Mouse (Mus musculus): ENCODE results near the gene Kcnk4. TPM values are rescaled to one million over a fixed set of nuclear protein-coding genes. Genes with fewer than 3 reads are reported as not detected.

Gene Kcnk4
- polyA plus RNA-seq, 1 experiment, result 0.17 TPM

DNA sequence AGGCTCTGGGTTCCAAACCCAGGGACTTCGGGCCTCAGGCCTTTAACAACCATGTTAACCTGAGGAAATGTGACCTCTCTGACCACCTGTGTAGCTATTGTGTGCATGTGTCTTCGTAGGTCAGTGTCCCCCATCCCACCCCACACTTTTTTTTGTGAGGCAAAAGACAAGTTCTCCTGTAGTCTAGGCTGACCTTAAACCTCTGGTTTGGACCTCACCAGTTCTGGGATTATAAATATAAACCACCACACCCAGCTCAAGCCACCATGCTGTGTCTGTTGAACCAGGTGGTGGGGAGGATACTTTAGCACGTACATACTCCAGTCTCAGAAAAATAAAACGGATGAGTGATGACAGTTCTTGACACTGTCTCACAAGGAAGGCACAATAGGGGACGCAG, 15.6 kb upstream of the Kcnk4 start:
- no peak for DNase-seq
- H3K4me3 ChIP-seq (replicated peaks; ENCODE audit: extremely low read depth, low read depth, low read length), result no peak overlapping the region

DNA sequence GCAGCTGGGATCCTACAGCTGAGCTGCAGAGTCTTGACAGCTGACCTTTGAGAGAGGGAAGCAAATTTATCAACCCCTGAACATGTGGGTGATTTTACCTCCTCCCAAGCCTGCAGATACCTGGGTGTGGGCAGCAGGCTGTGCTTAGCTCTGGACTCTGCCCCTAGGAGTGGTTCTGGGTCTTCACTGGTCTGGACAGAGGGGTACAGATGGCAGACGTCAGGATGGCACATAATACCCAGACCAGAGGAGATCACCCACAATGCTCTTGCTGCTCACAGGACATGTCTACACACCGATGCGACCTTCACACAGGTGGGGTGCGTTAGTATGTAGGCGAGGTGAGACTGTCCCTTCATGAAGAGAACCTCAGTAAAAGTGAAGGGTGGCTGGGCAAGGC, 15.2 kb upstream of the Kcnk4 start:
- no peak overlapping the region for H3K4me3 ChIP-seq (replicated peaks; ENCODE audit: extremely low read depth, low read depth, low read length)
- WGBS, result 85% methylated on average over 5 of the region's 5 CpGs
- H3K4me1 ChIP-seq (ENCODE audit: control insufficient read depth, insufficient read depth, low read length), result peaks cover 11% of the 10 kb centered on the region
- DNase-seq, result no peak
- TF ChIP-seq CTCF (IDR thresholded peaks at IDR 0.05; ENCODE audit: insufficient read depth, low read length) (no peak), POLR2A (IDR thresholded peaks at IDR 0.05; ENCODE audit: borderline replicate concordance, extremely low read depth, low read depth, low read length) (no peak)

More for the DNA sequence above, 15.6 kb upstream of the Kcnk4 start:
- H3K4me1 ChIP-seq (ENCODE audit: control insufficient read depth, insufficient read depth, low read length), result peaks cover 11% of the 10 kb centered on the region
- WGBS, result 51% methylated on average over 5 of the region's 5 CpGs
- TF ChIP-seq CTCF (IDR thresholded peaks at IDR 0.05; ENCODE audit: insufficient read depth, low read length) (no peak), POLR2A (IDR thresholded peaks at IDR 0.05; ENCODE audit: borderline replicate concordance, extremely low read depth, low read depth, low read length) (no peak)

DNA sequence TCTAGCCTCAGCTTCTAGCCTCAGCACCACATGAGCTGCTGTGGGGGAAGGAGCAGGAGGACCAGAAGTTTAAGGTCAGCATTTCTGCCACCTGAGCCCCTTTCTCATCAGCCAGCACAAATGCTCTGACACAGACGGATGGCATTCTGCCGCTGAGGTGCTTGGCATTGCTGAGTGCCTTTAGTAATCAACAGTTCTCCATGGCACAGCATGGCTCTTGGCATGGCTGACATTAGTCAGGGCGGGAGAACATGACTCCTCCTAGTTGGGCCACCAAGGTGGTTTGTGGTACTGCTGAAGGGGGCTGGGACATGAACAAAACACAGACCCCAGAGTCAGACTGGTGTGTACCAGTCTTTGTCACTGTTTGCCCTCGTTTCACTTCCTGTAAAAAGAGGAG, 13.9 kb upstream of the Kcnk4 start:
- Histone ChIP-seq H3K4me3 (replicated peaks; ENCODE audit: extremely low read depth, low read depth, low read length) (no peak overlapping the region), H3K4me1 (ENCODE audit: control insufficient read depth, insufficient read depth, low read length) (peaks cover 5% of the 10 kb centered on the region)
- no peak for DNase-seq
- 66% methylated on average over 4 of the region's 4 CpGs for WGBS
- TF ChIP-seq POLR2A (IDR thresholded peaks at IDR 0.05; ENCODE audit: borderline replicate concordance, extremely low read depth, low read depth, low read length), result no peak
- TF ChIP-seq CTCF (IDR thresholded peaks at IDR 0.05; ENCODE audit: insufficient read depth, low read length), result no peak

DNA sequence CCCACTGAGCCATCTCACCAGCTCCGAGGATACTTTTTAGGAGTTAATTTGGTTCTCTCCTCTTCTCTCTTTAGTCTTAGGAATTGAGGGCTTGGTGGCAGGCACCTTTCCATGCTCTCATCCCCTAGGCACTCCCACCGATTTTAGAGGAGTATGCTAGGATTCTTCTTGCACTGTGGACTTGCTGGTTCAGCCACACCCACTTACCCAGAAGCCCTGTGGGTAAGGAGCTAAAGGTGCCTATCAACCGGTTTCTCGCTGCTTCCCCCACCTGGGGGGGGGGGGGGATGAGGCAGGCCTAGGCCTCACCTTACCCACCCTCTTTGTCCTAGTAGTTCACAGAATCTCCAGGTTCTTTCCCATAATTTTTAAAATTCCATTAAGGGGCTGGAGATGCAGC, 13.4 kb upstream of the Kcnk4 start:
- peaks cover 3% of the 10 kb centered on the region for H3K4me1 ChIP-seq (ENCODE audit: control insufficient read depth, insufficient read depth, low read length)
- WGBS, result 66% methylated on average over 4 of the region's 4 CpGs
- no peak overlapping the region for H3K4me3 ChIP-seq (replicated peaks; ENCODE audit: extremely low read depth, low read depth, low read length)
- DNase-seq, result no peak
- TF ChIP-seq CTCF (IDR thresholded peaks at IDR 0.05; ENCODE audit: insufficient read depth, low read length) (no peak), POLR2A (IDR thresholded peaks at IDR 0.05; ENCODE audit: borderline replicate concordance, extremely low read depth, low read depth, low read length) (no peak)

DNA sequence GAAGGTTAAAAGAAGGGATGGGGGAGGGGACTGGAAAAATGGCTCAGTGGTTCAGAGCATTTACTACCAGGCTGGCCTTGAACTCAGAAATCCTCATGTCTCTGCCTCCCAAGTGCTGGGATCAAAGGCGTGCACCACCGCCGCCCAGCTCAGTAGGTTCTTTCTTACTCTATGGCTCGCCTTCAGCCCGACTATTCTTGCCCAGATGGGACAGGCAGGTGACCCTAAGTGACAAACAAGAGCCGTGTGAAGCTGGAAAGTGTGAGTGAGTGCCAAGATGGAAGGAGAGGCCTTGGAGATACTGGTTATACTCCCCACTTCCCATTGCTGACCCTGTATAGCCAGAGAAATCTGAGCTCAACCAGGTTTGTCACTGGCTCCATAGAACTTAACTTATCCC, 9.4 kb upstream of the Kcnk4 start:
- TF ChIP-seq CTCF (IDR thresholded peaks at IDR 0.05; ENCODE audit: insufficient read depth, low read length), result no peak
- TF ChIP-seq POLR2A (IDR thresholded peaks at IDR 0.05; ENCODE audit: borderline replicate concordance, extremely low read depth, low read depth, low read length), result no peak
- no peak for DNase-seq
- 92% methylated on average over 6 of the region's 6 CpGs for WGBS
- Histone ChIP-seq H3K4me1 (ENCODE audit: control insufficient read depth, insufficient read depth, low read length) (peaks cover 7% of the 10 kb centered on the region; the same call in 1 of the 2 replicates), H3K4me3 (replicated peaks; ENCODE audit: extremely low read depth, low read depth, low read length) (no peak overlapping the region)

DNA sequence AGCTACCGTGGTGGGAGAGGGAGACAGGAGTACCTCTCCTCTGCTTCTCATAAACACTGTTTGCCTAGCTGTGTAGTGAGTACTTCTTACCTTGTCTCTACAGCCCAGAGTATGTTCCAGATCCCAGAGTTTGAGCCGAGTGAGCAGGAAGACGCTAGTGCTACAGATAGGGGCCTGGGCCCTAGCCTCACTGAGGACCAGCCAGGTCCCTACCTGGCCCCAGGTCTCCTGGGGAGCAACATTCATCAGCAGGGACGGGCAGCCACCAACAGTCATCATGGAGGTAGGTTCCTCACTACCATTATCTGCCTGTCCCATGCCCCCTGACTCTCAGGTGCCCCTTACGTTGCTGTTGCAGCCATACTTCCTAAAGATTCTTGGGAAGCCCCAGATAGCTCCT, 8.4 kb upstream of the Kcnk4 start:
- DNase-seq, result no peak
- 24% methylated on average over 5 of the region's 5 CpGs for WGBS
- peaks cover 7% of the 10 kb centered on the region; the same call in 1 of the 2 replicates for H3K4me1 ChIP-seq (ENCODE audit: control insufficient read depth, insufficient read depth, low read length)
- TF ChIP-seq POLR2A (IDR thresholded peaks at IDR 0.05; ENCODE audit: borderline replicate concordance, extremely low read depth, low read depth, low read length), result no peak
- no peak for TF ChIP-seq CTCF (IDR thresholded peaks at IDR 0.05; ENCODE audit: insufficient read depth, low read length)
- H3K4me3 ChIP-seq (replicated peaks; ENCODE audit: extremely low read depth, low read depth, low read length), result peak overlapping the region; percentile 75

DNA sequence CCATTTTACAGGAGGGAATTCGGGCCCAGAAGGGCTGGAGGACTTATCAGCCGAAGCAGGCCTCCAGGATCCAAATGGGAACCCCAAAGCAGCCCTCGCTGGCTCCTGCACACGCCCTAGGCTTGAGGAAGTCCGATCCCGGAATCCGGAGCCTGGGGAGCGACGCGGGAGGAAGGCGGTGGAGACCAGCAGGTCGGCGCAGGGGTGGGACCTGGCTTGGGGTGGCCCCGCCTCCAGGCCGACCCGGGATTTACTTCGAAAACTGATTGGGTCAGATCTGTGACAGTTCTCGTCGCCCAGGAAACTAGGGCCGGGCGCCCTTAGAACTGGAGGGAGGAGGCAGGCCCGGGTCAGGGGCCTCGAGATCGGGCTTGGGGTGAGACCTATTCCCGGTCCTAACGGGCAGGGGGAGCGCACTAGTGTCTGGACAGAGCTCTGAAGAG, 8.0 kb upstream of the Kcnk4 start, which contains the start of gene Gpr137:
Gpr137 (minus strand) TSS at position 232 of the 443 bp plus-strand sequence.
- peak; percentile 87 for TF ChIP-seq POLR2A (IDR thresholded peaks at IDR 0.05; ENCODE audit: borderline replicate concordance, extremely low read depth, low read depth, low read length)
- no peak for TF ChIP-seq CTCF (IDR thresholded peaks at IDR 0.05; ENCODE audit: insufficient read depth, low read length)
- peak; percentile 92 for DNase-seq
- Histone ChIP-seq H3K4me3 (replicated peaks; ENCODE audit: extremely low read depth, low read depth, low read length) (peak within 1 kb of the TSS; percentile 99), H3K4me1 (ENCODE audit: control insufficient read depth, insufficient read depth, low read length) (peaks cover 7% of the 10 kb centered on the region; the same call in 1 of the 2 replicates)
- under 1% methylated on average over 27 of the region's 27 CpGs for WGBS

DNA sequence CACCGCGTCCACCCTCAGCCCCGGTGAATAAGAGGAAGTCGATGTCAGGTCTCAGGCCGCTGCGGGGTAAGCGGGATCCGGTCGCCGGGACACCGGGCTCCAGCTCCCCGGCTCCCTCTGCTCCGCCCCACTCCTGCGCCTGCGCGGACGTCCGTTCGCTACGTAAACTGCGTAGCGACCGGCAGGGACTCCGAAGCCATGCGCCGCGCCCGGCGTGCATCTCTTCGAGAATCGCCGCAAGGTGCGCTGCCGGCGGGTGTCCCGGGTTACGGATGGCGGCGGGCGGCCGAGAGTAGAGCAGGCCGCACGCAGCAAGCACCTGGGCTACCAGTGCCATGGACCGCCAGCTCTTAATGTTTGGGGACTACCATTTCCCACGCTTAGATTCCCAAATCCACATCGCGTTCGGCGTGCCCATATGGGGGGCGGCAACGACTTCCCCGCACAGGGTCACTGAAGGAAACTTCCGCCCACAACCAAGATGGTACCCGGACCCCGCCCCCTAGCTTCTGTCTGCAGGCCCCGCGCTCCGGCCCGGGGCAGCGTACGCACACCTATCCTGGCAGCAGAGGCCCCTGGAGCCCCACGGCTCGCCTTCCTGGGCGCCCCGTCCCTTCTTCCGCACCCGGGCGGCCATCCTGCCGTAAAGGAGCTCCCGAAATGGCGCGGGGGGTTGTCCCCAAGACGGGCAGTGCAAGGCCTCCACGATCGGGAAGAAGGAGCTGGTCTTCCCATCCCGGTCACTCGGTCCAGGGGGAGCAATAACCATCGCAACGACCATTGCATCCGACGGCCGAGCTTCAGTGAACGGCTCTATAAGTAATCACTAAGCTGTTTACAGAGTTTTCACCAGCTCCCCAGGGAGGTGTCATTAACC, 7.3 kb upstream of the Kcnk4 start, which contains the start of gene Bad:
Bad (plus strand) TSS at position 490 of the 877 bp plus-strand sequence.
- peaks cover 7% of the 10 kb centered on the region; the same call in 1 of the 2 replicates for H3K4me1 ChIP-seq (ENCODE audit: control insufficient read depth, insufficient read depth, low read length)
- H3K4me3 ChIP-seq (replicated peaks; ENCODE audit: extremely low read depth, low read depth, low read length), result peak within 1 kb of the TSS; percentile 99
- DNase-seq, result peak; percentile 96
- under 1% methylated on average over 83 of the region's 83 CpGs for WGBS
- no peak for TF ChIP-seq CTCF (IDR thresholded peaks at IDR 0.05; ENCODE audit: insufficient read depth, low read length)
- TF ChIP-seq POLR2A (IDR thresholded peaks at IDR 0.05; ENCODE audit: borderline replicate concordance, extremely low read depth, low read depth, low read length), result peak; percentile 49; the same call in 1 of the 2 replicates

DNA sequence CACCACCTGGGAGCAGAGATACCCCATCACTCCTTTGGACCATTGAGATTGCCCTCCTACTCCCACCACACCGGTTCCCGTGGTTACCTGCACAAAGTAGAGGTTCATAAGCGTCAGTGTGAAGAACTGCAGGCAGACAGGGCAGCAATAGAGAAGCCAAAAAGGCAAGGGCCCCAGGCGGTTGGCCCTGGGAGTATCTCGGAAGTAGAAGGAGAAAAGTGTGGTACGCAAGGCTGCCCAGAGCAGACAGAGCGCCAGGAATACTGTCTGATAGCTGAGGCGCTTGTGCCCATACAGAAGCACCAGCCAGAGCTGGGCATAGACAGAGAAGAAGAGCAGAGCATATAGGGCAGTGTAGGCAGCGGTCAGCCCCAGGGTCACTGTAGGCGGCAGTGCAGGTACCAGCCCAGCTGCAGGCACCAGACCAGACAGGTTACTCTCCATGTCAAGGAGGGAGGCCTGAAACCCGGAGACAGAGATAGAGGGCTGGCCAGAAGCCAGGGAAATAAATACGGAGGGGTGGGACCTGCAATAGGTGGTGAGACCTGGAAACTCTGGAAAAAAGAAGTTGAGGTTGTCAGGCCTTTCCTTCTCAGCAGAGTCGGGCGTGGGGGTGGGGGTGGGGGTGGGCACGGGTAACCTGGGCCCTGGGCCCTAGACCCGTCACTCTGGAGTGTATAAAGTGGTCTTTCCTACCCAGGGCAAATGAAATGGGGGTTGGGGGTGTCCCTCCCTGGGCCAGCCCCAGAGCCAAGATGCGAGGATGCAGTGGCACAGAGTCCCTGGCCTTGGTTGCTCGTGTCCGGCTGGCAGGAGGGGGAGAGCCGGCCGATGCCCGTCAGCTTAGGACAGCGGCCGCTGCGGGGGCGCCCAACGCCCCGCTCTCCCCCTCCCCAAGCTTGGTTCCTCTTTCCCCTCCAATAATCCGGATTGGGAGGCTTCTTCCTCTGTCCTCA, 6.4 kb upstream of the Kcnk4 start:
- Histone ChIP-seq H3K4me3 (replicated peaks; ENCODE audit: extremely low read depth, low read depth, low read length) (peak overlapping the region; percentile 87), H3K4me1 (ENCODE audit: control insufficient read depth, insufficient read depth, low read length) (peaks cover 7% of the 10 kb centered on the region; the same call in 1 of the 2 replicates)
- no peak for DNase-seq
- TF ChIP-seq POLR2A (IDR thresholded peaks at IDR 0.05; ENCODE audit: borderline replicate concordance, extremely low read depth, low read depth, low read length) (no peak), CTCF (IDR thresholded peaks at IDR 0.05; ENCODE audit: insufficient read depth, low read length) (no peak)
- 21% methylated on average over 29 of the region's 29 CpGs for WGBS

Data from lung, adult 2 months (tissue).